Mouse (Mus musculus): ENCODE data around the gene Fstl5.

- no peak for TF ChIP-seq GATA1 (IDR thresholded peaks at IDR 0.05; ENCODE audit: borderline replicate concordance, low read length)
- TF ChIP-seq CTCF (IDR thresholded peaks at IDR 0.05; ENCODE audit: low read depth, low read length): no peak
Measured at GRCm38 (mm10) chr3:76670859-76671258, 596.8 kb downstream of the Fstl5 start.

Data from G1E (cell line).